Mouse (Mus musculus) intestine, postnatal 0 days (tissue): ENCODE measurements around the gene Afmid. TPM values are rescaled to one million over a fixed set of nuclear protein-coding genes. Genes with fewer than 3 reads are reported as not detected.

Experiments
- ATAC-seq: fragments of 200-750 bp; cut with Nextera tagmentation; 2 replicates; pipeline ENCODE4 v1.8.0; 2017; ENCODE audit warnings: mild to moderate bottlenecking, moderate TSS enrichment, moderate library complexity
- H3K27ac ChIP-seq: fragments of 300-500 bp; sonication (generic); 2 replicates; pipeline ENCODE4 v1.5.1; 2014; ENCODE audit warnings: mild to moderate bottlenecking, low read depth, low read length, moderate library complexity
- H3K27me3 ChIP-seq: fragments of 300-500 bp; sonication (generic); replicated peaks from 2 replicates; pipeline ENCODE4 v1.6.1; 2014; ENCODE audit warnings: low read length, mixed read lengths; ENCODE audit not compliant: control insufficient read depth, insufficient read depth
- H3K36me3 ChIP-seq: fragments of 300-500 bp; sonication (generic); 2 replicates; pipeline ENCODE4 v1.6.1; 2014; ENCODE audit warnings: mild to moderate bottlenecking, moderate library complexity; ENCODE audit not compliant: control insufficient read depth, insufficient read depth
- H3K4me1 ChIP-seq: fragments of 300-500 bp; sonication (generic); replicated peaks from 2 replicates; pipeline ENCODE4 v1.6.1; 2014; ENCODE audit warnings: antibody characterized with exemption, low read length, mixed read lengths; ENCODE audit not compliant: control insufficient read depth, insufficient read depth
- H3K4me2 ChIP-seq: fragments of 300-500 bp; sonication (generic); replicated peaks from 2 replicates; pipeline ENCODE4 v1.6.1; 2014; ENCODE audit warnings: low read depth, mild to moderate bottlenecking, moderate library complexity
- H3K4me3 ChIP-seq: fragments of 300-500 bp; sonication (generic); 2 replicates; pipeline ENCODE4 v1.5.1; 2014; ENCODE audit warnings: low read depth, low read length
- H3K9ac ChIP-seq: fragments of 300-500 bp; sonication (generic); 2 replicates; pipeline ENCODE4 v1.6.1; 2014; ENCODE audit warnings: mild to moderate bottlenecking, low read depth, low read length
- H3K9me3 ChIP-seq: fragments of 300-500 bp; sonication (generic); 2 replicates; pipeline ENCODE4 v1.6.1; 2016; ENCODE audit warnings: mixed run types; ENCODE audit not compliant: control insufficient read depth
- CTCF ChIP-seq: sonication (generic); IDR thresholded peaks from 2 replicates; pipeline ENCODE4 v1.5.1; 2016; ENCODE audit warnings: low read depth, mild to moderate bottlenecking, control low read depth, antibody characterized with exemption, moderate library complexity
- WGBS: fragments of 180-500 bp; shearing (Covaris S2); extraction: QIAGEN DNeasy Blood & Tissue Kit; methylation state at CpG from one replicate; pipeline ENCODE4 v1.1.7; 2014; 5-methylcytosine and 5-hydroxymethylcytosine counted together
- polyA plus RNA-seq: library from polyadenylated mRNA; unstranded; fragments of >200 nt; fragmentation: Nextera tagmentation; extraction: Ambion mirVana; gene quantifications from 2 replicates; pipeline ENCODE4 v1.2.1, GENCODE M21; 2015

Gene Afmid
- polyA plus RNA-seq, 1 experiment from 2014 or later = 7.0 TPM

DNA sequence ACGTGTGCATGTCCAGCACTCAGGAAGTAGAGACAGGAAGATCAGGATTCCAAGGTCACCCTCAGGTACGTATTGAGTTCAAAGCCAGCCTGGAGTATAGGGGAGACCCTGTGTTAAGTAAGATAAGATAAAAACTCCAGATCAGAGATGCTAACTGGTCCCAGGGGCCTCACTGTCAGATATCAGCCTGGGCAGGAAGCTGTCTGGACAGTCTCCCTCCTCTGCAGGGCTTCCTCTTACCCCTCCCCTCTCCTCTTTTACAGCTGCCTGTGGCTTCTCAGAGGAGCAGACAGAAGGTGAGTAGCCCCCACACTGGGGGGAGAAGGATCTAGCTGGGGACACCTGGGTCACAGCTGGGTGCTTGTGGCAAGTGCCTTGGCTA lies 27.6 kb upstream of the Afmid start:
- Histone ChIP-seq H3K4me2 (no peak overlapping the region), H3K27ac (no peak overlapping the region), H3K9me3 (no peaks in the 10 kb centered on the region), H3K4me1 (no peaks in the 10 kb centered on the region), H3K36me3 (no peaks in the 10 kb centered on the region), H3K4me3 (no peak overlapping the region), H3K9ac (no peak overlapping the region), H3K27me3 (no peaks in the 10 kb centered on the region)
- no peak for TF ChIP-seq CTCF
- ATAC-seq = no peak
- 19% methylated on average over 2 of the region's 2 CpGs for WGBS

DNA sequence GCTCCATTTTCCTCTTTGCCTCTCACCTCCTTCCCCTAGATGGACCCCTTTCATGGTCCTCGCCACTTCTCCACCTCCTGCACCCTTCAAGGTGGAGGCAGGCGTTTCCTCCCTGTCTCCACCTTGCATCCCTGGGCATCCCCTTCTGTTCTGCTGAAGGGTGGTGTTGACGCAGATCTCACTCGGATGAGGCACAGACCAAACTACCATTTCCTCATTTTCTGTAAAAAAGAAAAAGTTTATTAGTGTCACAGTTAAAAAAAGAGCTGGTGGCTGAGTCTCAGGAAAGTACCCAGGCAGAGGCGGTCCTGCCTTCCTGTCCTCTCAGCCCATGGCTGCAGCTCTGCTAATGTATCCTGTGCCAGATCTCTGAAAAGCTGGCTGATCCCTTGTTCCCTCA lies 26.6 kb upstream of the Afmid start:
- Histone ChIP-seq H3K27me3 (no peaks in the 10 kb centered on the region), H3K27ac (no peak overlapping the region), H3K4me3 (no peak overlapping the region), H3K9ac (no peak overlapping the region), H3K9me3 (no peaks in the 10 kb centered on the region), H3K4me2 (no peak overlapping the region), H3K36me3 (no peaks in the 10 kb centered on the region), H3K4me1 (no peaks in the 10 kb centered on the region)
- no peak for ATAC-seq
- no peak for TF ChIP-seq CTCF
- 66% methylated on average over 5 of the region's 5 CpGs for WGBS

DNA sequence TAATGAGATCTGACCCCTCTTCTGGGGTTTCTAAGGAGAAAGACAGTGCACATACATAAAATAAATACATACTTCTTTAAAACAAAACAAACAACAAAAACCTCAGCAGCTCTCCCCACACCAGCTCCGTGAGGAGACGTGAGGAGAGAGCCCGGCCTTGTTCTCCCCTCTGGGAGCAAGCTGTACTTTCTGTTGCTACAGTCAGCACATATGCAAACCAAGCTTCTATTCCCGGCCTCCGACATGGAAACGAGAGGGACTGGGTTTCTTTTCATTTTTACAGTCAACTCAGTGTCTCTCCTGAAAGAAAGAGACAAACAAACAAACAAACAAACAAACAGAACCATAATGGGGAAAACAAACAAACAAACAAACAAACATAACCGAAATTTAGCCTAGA lies 25.7 kb upstream of the Afmid start:
- Histone ChIP-seq H3K36me3 (no peaks in the 10 kb centered on the region), H3K27me3 (no peaks in the 10 kb centered on the region), H3K4me2 (no peak overlapping the region), H3K4me3 (no peak overlapping the region), H3K4me1 (no peaks in the 10 kb centered on the region), H3K27ac (no peak overlapping the region), H3K9me3 (no peaks in the 10 kb centered on the region), H3K9ac (no peak overlapping the region)
- no peak for ATAC-seq
- 83% methylated on average over 7 of the region's 7 CpGs for WGBS
- no peak for TF ChIP-seq CTCF

DNA sequence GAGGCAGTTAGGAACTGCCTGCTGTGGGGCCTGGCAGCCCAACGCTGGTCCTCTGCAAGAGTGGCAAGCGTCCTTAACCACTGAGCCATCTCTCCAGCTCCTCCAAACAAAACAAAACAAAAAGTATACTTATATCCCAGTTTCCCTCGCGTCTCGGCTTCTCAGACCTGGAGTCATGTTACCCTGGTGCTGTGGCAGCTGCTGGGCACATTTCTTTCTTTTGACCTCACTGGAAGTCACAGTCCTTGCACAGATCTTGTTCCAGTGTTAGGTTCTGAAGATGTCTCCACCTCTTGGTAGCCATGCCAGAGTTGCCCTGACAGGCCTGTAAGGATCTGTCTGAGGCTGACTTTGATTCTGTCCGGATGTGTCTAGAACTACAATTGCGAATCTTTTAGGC lies 24.1 kb upstream of the Afmid start:
- H3K27ac ChIP-seq = no peak overlapping the region
- 86% methylated on average over 7 of the region's 7 CpGs for WGBS
- no peaks in the 10 kb centered on the region for H3K27me3 ChIP-seq
- no peaks in the 10 kb centered on the region for H3K9me3 ChIP-seq
- no peak for ATAC-seq
- no peak overlapping the region for H3K9ac ChIP-seq
- H3K36me3 ChIP-seq = no peaks in the 10 kb centered on the region
- no peak overlapping the region for H3K4me3 ChIP-seq
- no peak overlapping the region for H3K4me2 ChIP-seq
- H3K4me1 ChIP-seq = no peaks in the 10 kb centered on the region
- TF ChIP-seq CTCF = no peak

DNA sequence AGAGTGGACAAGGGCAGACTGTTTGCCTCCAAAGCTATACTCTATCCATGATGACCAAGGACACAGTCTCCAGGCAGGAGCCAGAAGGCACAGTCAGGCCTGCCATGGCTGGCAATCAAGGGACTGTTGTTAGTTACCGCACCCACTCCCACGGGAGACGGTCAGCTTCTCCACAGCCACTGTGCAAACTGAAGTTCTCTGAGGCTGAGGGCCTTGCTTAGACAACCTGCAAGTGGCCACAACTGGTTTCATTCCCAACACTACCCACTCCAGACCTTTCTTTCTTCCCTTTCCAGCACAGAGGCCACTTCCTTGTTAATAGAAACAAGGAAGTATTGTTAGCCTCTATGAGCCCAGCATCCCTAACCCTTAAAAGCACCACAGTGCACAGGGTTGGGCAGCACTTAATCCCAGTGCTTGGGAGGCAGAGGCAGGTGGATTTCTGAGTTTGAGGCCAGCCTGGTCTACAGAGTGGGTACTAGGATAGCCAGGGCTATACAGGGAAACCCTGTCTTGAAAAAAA lies 22.5 kb upstream of the Afmid start:
- Histone ChIP-seq H3K9me3 (no peaks in the 10 kb centered on the region), H3K27ac (no peak overlapping the region), H3K9ac (no peak overlapping the region), H3K36me3 (no peaks in the 10 kb centered on the region), H3K27me3 (no peaks in the 10 kb centered on the region), H3K4me3 (no peak overlapping the region), H3K4me1 (no peaks in the 10 kb centered on the region), H3K4me2 (no peak overlapping the region)
- no peak for TF ChIP-seq CTCF
- peak; percentile 31; the same call in 1 of the 2 replicates for ATAC-seq
- WGBS = 91% methylated on average over 3 of the region's 3 CpGs

DNA sequence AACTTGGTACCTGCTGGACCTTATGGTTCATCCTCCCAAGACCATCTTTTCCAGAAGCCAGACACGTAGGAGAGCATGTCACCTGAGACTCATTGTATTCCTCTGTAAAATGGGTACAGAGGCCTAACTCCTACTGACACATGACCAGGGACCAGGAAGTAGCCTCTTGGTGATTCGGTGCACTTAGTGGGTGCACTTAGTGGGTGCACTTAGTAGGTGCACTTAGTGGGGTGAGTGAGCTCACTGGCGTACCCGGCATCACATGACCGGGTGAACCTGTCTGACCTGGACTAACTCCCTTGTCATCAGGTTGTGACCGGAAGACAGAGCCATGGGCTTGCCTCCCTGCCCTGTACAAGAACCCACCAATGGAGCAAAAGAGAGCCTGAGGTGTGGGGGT lies 18.9 kb upstream of the Afmid start:
- 97% methylated on average over 6 of the region's 6 CpGs for WGBS
- no peak for TF ChIP-seq CTCF

More for the DNA sequence above, 18.9 kb upstream of the Afmid start:
- Histone ChIP-seq H3K9me3 (no peaks in the 10 kb centered on the region), H3K4me2 (no peak overlapping the region), H3K27me3 (no peaks in the 10 kb centered on the region), H3K4me3 (no peak overlapping the region), H3K27ac (no peak overlapping the region), H3K36me3 (no peaks in the 10 kb centered on the region), H3K9ac (no peak overlapping the region), H3K4me1 (peaks cover 9% of the 10 kb centered on the region)
- ATAC-seq = no peak
